Mouse (Mus musculus) gastrocnemius, postnatal 36 days (tissue): ENCODE data around the gene Dbi. TPM values are rescaled to one million over a fixed set of nuclear protein-coding genes. Genes with fewer than 3 reads are reported as not detected.
A peak's percentile ranks its signal among the peaks of the same experiment; 100 is the strongest.

Source experiments
- DNase-seq, 2 experiments: peaks; one replicate each; pipeline ENCODE4 v3.0.0; 2022
- intact Hi-C: fragments of 180-260 bp; cut with DNase I; formaldehyde crosslinking; loops from one replicate; pipeline ENCODE4 v1.15.1; 2025
- long read RNA-seq, 2 experiments: library from polyadenylated mRNA; stranded (forward); transcript quantifications; one replicate each; pipeline ENCODE4 v2.0.0; 2021
- total RNA-seq, 2 experiments: library from RNA; stranded (reverse); gene quantifications; 2 replicates each; pipeline ENCODE4 v1.2.3; 2021

The Dbi gene
- 100 to 1,000 TPM; 143 to 145 TPM for total RNA-seq
- long read RNA-seq, experiment 1, transcript Dbi-201 (4 exons, 569 nt): major isoform, 477 of 487 reads
- long read RNA-seq, experiment 1, partial matches to known transcripts: 5 of 487 reads
- long read RNA-seq, experiment 1, other reads (novel, unspliced or antisense): 2 of 487 reads
- long read RNA-seq, experiment 2, transcript Dbi-201 (4 exons, 569 nt): major isoform, 500 of 512 reads
- long read RNA-seq, experiment 2, partial matches to known transcripts: 6 of 512 reads
- long read RNA-seq, experiment 2, other reads (novel, unspliced or antisense): 2 of 512 reads

DNA sequence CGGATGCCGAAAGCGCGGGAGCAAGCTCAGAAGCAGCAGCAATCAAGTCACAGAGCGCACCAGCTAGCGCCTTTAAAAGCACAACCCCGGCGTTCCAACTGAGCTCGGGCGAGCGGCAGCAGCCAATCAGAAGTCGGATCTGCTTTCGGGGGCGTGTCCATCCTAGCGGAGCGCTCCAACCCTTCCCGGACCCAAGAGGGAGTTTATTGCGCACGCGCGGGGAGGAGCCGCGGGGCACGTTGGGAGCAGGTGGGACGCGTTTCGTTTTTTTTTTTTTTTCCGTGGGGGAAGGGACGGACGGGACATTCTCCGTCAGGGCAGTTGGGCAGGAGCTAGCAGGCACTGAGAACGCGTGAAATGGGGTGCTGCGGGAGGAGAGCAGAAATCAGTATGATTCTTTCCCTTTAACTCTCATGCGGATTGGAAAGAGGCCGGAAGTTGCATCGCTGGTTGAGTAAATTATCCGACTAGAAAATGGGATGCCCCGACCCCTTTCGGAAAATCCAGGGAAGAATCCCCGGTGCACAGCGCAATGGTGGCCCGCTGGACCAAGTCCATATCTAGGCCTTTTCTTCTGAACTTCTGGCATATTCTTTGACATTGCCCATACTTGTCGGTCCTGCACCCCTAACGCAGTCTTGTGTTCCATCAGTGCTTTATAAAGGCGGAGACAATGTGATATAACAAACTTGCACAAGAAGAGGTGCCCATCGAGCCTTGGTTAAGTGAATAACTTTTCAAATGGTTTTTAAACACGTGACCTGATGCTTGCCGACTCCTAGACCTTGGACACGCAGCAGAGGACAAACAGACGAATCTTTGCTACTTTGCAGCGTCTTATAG, at the start of gene Dbi, which contains the start of gene 3110009E18Rik:
Dbi (minus strand) TSS at position 110 of the 843 bp plus-strand sequence.
3110009E18Rik (plus strand) TSS at position 219 of the 843 bp plus-strand sequence.
- intact Hi-C loops: no loop called here
- DNase-seq: peak; percentile 95 to 99

DNA sequence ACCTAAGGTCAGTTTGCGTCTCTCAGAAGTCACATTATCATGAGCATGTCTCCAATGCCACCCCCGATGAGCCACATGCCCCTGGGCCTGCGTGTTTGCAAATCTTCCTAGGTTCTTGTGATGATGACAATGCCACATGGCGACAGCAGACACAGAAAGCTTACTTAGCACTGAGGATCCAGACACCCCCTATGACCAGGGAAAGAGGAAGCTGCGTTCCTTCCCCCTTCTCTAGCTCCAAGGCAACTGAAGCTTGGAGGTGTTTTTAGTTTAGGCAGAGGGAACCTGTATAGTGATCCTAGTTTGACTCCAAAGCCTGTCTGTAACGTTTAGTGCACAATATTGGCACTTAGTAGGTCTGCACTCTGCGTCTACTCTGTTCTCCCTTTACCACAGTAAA, 49.4 kb upstream of the Dbi start:
- no peak for DNase-seq
- intact Hi-C loops: loop anchor here (5.0 kb wide), 1 partner anchor 382 kb away; no protein-coding TSS in a partner anchor

DNA sequence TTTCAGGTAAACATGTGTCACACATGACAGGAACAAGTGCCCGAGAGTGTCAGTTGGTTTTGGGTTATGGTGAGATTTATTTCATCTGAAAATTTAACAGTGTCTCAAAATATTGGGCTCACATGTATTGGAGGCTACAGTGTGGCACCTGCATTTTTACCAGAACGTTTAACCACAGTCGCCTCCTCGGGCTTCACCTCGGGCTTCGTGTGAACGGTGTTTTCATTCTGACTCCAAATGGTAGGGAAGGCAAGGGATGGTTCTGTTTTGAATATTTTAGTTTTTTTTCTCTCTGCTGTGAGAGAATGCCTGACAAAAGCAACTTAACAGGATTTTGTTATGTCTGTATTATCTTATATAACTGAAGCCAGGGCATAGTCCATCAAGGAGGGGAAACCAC, 47.8 kb upstream of the Dbi start:
- intact Hi-C loops: no loop called here
- DNase-seq: no peak

DNA sequence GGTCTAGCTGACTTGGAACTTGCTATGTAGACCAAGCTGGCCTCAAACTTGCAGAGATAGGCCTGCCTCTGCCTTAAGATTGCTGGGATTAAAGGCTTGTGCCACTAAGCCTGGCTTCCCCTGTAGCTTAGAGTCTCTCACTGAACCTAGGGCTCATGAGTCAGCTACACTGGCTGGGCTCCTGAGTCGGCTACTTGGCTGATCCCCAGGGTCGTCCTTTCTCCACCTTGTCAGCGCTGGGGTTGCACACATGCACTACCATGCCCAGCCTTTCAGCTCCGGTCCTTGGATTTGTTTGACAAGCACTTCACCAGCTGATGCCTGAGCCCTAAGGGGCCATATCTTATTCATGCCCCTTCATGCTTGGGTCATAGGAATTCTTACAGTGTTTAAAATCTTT, 47.1 kb upstream of the Dbi start:
- no peak for DNase-seq
- intact Hi-C loops: no loop called here

DNA sequence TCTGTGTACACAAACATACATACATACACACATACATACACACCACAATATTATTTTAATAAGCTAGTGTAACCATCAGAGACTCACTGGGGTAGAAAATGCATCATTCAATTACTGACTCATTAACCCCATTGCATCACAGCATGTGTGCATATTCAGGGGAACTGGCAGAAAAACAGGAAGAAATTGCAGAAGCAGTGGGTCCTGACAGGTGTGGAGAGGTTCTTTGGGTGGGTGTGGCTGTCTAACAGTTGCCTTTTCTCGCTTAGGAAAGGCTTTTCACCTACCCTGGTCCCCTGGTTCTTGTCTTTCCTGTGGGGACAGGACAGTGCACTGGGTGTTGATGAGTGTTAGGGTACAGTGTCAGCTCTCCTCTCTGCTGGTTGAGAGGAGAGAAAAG, 41.7 kb upstream of the Dbi start:
- intact Hi-C loops: no loop called here
- no peak for DNase-seq

DNA sequence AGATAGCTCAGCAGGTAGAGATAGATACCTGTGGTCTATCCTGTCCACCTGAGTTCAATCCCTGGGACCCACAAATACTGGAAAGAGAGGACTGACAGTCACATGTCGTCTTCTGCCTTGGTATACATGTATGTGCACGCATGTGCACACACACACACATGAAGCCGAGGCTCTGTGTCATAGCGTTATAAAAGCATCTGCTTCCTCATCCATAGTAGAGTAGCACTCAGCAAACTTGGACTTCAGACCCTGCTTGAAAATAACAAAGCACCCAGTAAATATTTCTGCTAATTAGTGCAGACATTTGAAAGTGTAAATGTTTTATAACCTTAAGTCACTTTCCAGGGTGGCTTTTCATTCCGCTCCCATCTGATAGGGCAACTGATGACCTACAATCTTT, 40.6 kb upstream of the Dbi start:
- no peak for DNase-seq
- intact Hi-C loops: no loop called here

DNA sequence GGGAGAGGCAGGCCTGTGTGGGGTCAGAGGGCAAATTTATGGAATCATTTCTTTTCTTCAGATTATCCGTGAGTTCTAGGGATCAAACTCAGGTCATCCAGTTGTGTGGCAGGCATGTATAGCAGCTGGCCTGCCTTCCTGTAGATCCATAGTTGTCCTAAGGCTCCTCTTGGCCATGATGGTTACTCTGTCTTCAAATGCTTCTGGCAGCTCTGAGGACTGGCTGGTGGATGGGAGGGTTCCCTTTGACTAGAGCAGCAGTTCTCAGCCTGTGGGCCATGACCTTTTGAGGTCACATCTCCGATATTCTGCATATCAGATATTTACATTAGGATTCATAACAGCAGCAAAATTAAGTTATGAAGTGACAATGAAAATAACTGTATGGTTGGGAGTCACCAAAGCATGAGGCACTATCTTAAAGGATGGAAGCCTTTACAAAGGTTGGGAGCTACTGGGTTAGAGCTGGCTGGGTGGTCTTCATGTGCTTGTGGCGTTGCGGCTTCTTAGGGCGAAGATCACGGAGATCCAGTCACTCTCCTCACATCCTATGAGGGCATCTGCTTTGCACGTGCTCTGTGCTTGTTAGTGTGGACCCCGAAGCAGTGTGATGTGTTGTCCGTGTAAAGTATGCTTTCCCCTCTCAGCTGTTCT, 37.7 kb upstream of the Dbi start:
- no peak for DNase-seq
- intact Hi-C loops: loop anchor here (5.0 kb wide), 1 partner anchor 126 kb away; no protein-coding TSS in a partner anchor

DNA sequence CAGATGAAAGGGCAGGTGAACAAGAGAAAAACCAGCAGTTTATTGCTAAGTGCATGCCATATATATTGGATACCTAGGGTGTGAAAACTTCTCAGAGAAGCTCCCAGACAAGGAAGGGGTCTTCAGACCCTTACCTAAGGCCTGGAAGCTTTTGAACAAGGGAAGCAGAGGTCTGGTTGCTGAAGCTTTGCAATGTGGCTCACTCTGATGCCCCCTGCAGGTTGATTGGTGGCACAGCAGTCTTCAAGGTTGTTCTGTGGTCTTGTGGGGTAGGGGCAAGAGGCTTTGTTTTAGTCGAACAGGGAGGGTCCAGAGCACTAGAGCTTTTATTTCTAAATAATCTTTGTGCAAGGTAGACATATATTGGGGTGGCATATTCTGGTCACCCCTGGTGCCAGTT, 34.4 kb upstream of the Dbi start:
- intact Hi-C loops: loop anchor here (5.0 kb wide), 1 partner anchor 123 kb away; no protein-coding TSS in a partner anchor
- no peak for DNase-seq

DNA sequence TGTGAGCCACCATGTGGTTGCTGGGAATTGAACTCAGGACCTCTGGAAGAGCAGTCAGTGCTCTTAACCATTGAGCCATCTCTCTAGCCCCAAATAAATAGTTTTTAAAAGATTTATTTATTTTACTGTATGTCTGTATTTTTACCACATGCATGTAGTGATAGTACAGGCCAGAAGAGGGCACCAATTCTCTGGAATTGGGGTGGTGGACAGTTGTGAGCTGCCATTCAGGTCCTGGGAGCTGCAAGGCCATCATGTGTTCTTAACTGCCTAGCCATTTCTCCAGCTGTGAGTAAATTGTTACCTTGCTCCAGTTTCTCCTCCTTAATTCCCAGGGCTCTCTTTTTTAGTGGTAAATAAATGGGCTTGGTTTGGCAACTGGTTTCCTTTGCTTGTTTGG, 33.4 kb upstream of the Dbi start:
- no peak for DNase-seq
- intact Hi-C loops: no loop called here

DNA sequence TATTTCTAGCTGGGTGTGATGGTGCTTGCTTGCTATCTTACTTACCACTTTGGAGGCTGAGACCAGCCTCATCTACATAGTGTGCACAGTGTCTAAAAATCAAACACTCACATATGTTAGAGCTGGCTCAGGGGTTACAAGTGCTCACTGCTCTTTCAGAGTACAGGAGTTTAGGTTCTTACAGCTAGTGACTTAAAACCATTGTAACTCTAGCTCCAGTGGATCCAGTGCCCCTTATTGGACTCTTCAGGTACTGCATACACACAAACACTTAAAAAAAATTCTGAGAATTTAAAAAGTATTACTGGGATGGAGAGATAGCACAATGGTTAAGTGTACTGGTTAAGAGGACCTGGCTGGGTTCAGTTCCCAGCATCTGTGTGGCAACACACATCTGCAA, 26.1 kb upstream of the Dbi start:
- no peak for DNase-seq
- intact Hi-C loops: loop anchor here (2.0 kb wide), 1 partner anchor 46 kb away; no protein-coding TSS in a partner anchor

DNA sequence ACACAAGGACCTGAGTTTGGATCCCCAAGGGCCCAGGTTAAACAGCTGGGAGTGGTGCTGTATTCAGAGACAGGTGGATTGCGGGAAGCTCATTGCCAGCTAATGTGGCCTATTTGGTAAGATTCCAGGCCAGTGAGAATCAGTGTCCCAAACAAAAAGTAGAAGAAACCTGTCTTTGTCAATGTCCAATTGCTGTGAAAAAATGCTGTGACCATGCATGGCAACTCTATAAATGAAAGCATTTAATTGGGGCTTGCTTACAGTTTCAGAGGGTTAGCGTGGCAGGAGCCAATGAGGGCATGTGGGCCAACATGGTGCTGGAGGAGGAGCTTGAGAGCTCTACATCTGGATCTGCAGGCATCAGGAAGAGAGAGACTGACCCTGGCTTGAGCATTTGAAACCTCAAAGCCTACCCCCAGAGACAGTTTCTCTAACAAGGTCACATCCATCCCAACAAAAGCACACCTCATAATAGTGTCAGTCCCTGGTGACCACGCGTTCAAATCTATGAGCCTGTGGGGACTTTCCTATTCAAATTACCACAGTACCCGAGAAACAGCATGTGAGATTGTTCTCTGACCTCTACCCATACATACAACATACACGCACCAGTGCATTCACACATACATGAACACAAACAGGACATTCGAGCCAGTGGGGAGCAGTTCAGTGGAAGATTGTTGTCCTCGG, 24.8 kb upstream of the Dbi start:
- no peak for DNase-seq
- intact Hi-C loops: loop anchor here (2.0 kb wide), 1 partner anchor 45 kb away; no protein-coding TSS in a partner anchor

DNA sequence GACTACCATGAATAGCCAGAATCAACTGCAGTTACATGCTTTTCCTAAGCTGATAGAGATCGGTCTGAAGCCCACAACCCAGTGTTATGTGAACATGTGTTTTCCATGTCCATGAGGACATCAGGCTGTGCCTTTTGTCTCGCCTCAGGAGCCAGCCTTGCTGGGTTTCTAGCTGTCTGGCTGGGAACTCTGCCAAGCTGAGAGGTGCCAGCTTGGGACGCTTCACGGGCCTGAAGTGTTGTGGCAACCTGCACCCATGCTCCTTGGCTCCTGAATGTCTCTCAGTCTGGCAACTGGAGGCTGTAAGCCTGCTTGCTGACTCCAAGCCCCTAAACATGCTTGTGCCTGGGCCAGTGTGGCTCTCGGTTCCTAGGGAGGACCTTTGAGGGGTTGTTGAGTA, 21.7 kb upstream of the Dbi start:
- peak; percentile 26 to 46 for DNase-seq
- intact Hi-C loops: no loop called here

DNA sequence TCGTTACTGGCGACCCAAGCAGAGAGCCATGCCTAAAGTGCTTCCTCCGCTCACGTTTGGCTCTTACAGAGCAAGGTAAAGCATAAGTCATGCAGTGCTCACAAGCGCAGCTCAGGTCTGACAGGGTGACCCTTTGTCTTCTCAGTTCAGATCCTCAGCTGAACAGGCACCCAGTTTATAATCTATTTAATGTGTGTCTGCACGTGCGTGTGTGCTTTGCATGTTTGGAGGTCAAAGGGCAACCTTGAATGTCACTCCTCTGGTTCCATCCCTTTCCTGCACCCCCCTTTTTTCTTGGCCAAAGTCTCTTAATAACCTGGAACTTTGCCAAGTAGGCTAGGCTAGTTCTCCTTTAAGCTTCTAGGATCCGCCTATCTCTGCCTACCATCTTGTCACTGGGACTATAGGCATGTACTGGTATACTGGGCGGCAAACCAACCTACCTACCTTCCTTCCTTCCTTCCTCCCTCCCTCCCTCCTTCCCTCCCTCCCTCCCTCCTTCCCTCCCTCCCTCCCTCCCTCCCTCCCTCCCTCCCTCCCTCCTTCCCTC, 19.3 kb upstream of the Dbi start:
- DNase-seq: no peak
- intact Hi-C loops: no loop called here

DNA sequence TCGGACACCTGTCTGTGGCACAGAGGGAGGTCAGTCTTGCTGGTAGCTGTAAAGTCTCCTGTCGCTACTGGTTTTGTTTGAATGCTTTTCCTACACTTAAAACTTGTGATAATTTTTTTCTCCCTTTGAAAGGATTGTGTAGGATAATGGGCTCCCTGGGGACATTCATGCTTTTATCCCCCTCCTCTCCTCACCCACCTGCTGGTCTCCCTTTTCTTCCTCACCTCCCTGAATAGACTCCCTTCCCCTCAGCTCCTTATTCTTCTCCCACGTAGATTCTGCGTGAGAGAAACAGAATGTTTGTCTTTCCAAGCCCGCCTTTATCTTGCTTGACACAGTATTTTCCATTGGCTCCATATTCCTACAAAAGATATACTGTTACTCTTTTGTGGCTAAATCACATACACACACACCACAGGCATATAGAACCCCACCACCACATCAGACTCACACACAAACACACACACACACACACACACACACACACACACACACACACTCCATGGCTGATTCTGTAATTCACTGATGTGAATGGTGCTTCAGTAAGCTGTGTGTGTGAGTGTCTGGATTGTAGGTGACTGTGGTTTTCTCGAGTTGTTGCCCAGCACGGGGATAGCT, 18.2 kb upstream of the Dbi start:
- intact Hi-C loops: no loop called here
- no peak for DNase-seq

DNA sequence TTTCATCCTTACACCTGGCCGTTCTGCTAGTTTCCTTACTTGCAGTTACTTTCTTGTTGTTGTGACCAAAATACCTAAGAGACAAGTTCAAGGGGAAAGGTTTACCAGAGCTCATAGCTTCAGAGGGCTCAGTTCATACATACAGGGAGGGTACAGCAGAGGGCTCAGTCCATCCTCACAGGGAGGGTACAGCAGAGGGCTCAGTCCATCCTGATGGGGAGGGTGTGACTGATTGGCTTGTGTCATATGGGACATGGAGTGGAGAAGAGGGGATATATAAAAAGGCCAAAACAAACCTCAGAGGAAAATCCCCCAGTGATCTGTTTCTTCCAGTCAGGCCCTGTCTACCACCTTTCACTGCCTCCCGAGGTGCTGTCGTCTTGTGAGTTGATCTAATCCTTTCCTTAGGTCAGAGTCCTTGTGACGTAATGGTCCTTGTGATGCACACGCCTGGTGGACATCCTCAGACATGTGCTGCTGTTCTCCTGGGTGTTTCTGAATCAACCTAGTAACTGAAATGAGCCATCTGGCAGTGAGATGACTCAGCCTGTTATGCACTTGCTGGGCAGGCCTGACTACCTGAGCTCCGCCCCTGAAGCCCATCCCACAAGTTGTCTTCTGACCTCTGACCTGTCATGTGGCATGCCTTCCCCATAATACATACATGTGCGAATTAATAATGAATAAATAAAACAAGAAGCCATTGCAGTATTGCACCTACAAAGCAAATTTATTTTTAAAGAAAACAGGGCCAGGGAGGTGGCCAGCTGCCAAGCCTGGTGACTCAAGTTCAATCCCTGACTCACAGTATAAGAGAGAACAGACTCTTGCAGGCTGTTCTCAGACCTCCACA, 15.3 kb upstream of the Dbi start:
- intact Hi-C loops: no loop called here
- DNase-seq: no peak

DNA sequence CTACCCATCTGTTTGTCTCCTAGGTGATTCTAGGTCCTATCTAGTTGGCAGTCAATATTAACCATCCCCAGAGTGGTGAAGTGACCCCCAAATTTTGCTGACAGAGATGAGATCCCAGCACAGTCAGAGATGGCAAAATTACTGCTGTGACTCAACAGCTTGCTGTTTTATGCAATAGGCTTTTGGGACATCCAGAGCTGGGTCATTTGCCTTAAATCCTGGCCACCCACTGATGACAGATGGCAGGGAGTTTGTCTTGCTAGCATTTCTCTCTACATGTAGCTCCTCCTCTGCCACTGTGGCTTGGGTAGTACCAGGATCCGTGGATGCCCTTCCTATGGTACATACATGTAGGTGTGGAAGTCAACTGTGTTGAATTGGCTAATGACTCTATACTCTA, 11.5 kb upstream of the Dbi start:
- intact Hi-C loops: no loop called here
- DNase-seq: no peak

DNA sequence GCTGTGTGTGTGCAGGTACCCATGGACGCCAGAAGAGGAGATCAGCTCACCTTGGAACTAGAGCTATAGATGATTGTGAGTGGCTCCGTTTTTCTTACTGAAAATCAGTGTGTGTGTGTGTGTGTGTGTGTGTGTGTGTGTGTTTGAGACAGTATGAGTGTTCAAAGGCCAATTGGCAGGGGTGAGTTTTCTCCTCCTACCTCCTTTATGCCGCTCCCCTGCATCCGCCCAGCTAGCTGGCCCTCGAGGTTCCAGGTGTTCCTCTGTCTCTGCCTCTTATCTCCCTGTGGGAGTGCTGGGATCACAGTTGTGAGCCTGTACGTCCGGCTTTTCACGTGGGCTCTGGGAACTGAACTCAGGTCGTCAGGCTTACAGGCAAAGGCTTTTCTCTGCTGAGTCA, 5.4 kb upstream of the Dbi start:
- intact Hi-C loops: no loop called here
- no peak for DNase-seq

DNA sequence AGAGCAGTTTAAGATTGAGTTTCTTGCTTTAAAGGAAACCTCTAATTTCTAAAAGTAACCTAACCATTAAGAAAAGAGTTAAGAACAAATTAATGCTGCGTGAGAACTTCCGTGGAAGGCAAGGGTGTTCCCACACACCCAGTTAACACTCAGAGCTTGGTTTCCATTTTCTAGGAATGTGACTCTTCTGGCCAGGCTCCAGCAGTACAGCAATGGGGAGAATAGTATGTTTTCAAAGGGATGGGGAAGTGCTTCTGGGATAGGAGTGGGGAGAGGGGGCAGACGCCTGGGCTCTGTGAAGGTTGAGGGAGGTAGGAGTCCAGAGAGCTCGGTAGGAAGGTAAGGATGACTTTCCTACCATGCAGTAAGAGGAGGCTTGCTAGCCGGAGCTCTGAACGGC, 4.6 kb upstream of the Dbi start:
- intact Hi-C loops: no loop called here
- no peak for DNase-seq

DNA sequence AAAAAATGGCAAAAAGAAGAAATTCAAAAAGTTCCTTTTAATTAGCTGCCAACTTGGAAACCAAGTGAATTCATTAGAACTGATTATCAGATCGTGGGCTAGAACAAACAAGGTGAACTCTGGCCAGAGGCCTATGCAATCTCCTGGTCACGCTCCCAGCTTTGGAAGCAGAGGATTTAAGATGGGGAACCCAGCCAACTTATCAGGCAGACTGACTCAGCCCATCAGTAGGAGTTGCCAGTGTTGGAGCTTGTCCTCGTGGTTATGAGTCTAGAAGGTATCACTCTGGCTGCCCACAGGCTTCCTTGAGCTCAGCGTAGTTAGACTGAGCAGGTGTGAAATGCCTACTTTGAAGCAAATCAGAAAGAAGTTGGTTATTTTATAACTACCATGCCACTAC, 4.0 kb upstream of the Dbi start:
- no peak for DNase-seq
- intact Hi-C loops: no loop called here
